Mouse (Mus musculus) spleen, adult 2 months (tissue): Measurements from ENCODE around the gene Fgf12.

Experiments used
- CTCF ChIP-seq: fragments of 200-500 bp; IDR thresholded peaks from 2 replicates; pipeline ENCODE4 v1.5.1; 2011; ENCODE audit warnings: mild to moderate bottlenecking, inconsistent platforms; ENCODE audit not compliant: insufficient read depth, insufficient read length, insufficient replicate concordance; ENCODE audit errors: extremely low read depth
- POLR2A ChIP-seq: fragments of 200-500 bp; IDR thresholded peaks from 2 replicates; pipeline ENCODE4 v1.6.1; 2011; ENCODE audit warnings: low read depth, low read length, inconsistent platforms

GRCm38 (mm10) chr16:28140972-28141371 lies 611.9 kb downstream of the Fgf12 start:
- no peak for TF ChIP-seq CTCF
- TF ChIP-seq POLR2A = no peak
